Mouse (Mus musculus): ENCODE measurements around the gene 4921511M17Rik. TPM values are rescaled to one million over a fixed set of nuclear protein-coding genes. Genes with fewer than 3 reads are reported as not detected.
"Not testable (repeated sequence)": the region's sequence is repeated elsewhere in the genome, so short reads cannot be mapped to it uniquely, and the experiment has no call there.

4921511M17Rik gene
- polyA plus RNA-seq (2015; fragmentation: Nextera tagmentation; extraction: Ambion mirVana): not detected in 2 replicates

- H3K4me2 ChIP-seq; H3K4me3 ChIP-seq; H3K36me3 ChIP-seq; H3K9ac ChIP-seq; ATAC-seq (ENCODE audit: low read depth); H3K27me3 ChIP-seq; H3K27ac ChIP-seq (replicated peaks); H3K9me3 ChIP-seq; H3K4me1 ChIP-seq (replicated peaks): not testable (repeated sequence)
These were observed at the start of gene 4921511M17Rik for GRCm38 (mm10) chrX:154033727-154034126. 4921511M17Rik (minus strand) TSS chrX:154033827.

- H3K4me1 ChIP-seq (replicated peaks); ATAC-seq (ENCODE audit: low read depth); H3K27ac ChIP-seq (replicated peaks); H3K4me2 ChIP-seq; H3K36me3 ChIP-seq; H3K4me3 ChIP-seq; H3K9me3 ChIP-seq; H3K27me3 ChIP-seq; H3K9ac ChIP-seq: not testable (repeated sequence)
These were observed 21.3 kb upstream of the 4921511M17Rik start, which contains the start of gene Gm10057 for GRCm38 (mm10) chrX:154054939-154055338. Gm10057 (minus strand) TSS chrX:154055039.

GRCm38 (mm10) chrX:154012540-154012939 lies 21.1 kb downstream of the 4921511M17Rik start, which contains the start of gene Samt1:
Samt1 (minus strand) TSS chrX:154012640.
- H3K9ac ChIP-seq; H3K36me3 ChIP-seq; H3K4me1 ChIP-seq (replicated peaks); H3K4me3 ChIP-seq; ATAC-seq (ENCODE audit: low read depth); H3K9me3 ChIP-seq; H3K27me3 ChIP-seq; H3K4me2 ChIP-seq; H3K27ac ChIP-seq (replicated peaks): not testable (repeated sequence)

DNA sequence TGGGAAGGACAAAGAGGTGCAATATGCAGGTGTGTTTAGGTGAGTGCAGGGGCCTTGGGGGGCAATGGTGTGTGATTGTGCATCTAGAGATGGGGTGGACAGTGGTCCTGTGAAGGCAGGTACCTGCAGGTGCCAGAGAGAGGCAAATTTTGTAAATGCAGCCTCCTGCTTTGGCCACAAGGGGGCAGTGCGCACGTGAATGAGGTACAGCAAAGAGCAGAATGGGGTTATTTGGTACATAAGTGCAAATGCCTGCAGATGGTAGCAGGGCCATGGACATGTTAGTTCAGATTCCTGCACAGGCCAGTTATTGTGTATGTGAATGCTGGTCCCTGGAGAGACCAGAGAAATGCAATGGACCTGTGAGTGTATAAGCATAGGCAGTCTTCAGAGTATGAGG lies 56.7 kb downstream of the 4921511M17Rik start:
- not testable (repeated sequence) for H3K27ac ChIP-seq (replicated peaks); H3K4me1 ChIP-seq (replicated peaks); H3K9ac ChIP-seq; H3K4me2 ChIP-seq; H3K4me3 ChIP-seq; ATAC-seq (ENCODE audit: low read depth); H3K27me3 ChIP-seq; H3K36me3 ChIP-seq; H3K9me3 ChIP-seq
- no CpG with 5 or more reads among the region's 2 CpGs for WGBS

GRCm38 (mm10) chrX:153976467-153976866 lies 57.2 kb downstream of the 4921511M17Rik start:
- not testable (repeated sequence) for H3K4me3 ChIP-seq; H3K9me3 ChIP-seq; H3K4me1 ChIP-seq (replicated peaks); ATAC-seq (ENCODE audit: low read depth); H3K4me2 ChIP-seq; H3K27ac ChIP-seq (replicated peaks); H3K27me3 ChIP-seq; H3K36me3 ChIP-seq; H3K9ac ChIP-seq
- 28% methylated on average over 4 of the region's 4 CpGs for WGBS

DNA sequence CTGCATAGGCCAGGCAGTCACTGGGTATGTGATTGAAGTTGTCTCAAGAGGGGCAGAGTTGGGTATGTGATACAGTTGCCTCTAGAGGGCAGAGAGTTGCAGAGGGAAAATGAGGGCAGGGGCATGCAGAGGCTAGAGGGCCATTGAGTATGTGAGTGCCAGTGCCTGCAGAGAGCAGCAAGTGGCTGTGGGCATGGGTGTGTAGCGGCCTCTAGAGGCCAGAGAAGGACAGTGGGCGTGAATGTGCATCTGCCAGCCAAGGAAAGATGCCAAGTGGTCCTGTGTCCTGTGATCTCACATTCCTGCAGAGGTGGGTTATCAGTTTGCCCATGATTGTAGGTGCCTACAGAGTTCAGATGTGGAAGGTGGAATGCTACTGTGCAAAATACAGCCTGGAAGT lies 59.2 kb downstream of the 4921511M17Rik start:
- Histone ChIP-seq H3K4me1 (replicated peaks) (no peaks in the 10 kb centered on the region), H3K9ac (no peak overlapping the region), H3K4me3 (no peak overlapping the region), H3K4me2 (no peak overlapping the region), H3K27ac (replicated peaks) (no peak overlapping the region), H3K9me3 (no peaks in the 10 kb centered on the region), H3K36me3 (no peaks in the 10 kb centered on the region), H3K27me3 (no peaks in the 10 kb centered on the region)
- no peak for ATAC-seq (ENCODE audit: low read depth)
- 16% methylated on average over 2 of the region's 2 CpGs for WGBS

Other genes starting within 250 kb of the 4921511M17Rik start
- 14.4 and 16.8 TPM in 2 replicates for gene Spin2c, start 201.6 kb downstream of the 4921511M17Rik start, polyA plus RNA-seq (2015; fragmentation: Nextera tagmentation; extraction: Ambion mirVana)
- gene Samt1, start 21.2 kb downstream of the 4921511M17Rik start, polyA plus RNA-seq (2015; fragmentation: Nextera tagmentation; extraction: Ambion mirVana): not detected in 2 replicates
- gene Gm10057, start 21.2 kb upstream of the 4921511M17Rik start, polyA plus RNA-seq (2015; fragmentation: Nextera tagmentation; extraction: Ambion mirVana): not detected in 2 replicates
- not detected in 2 replicates for gene Gm15140, start 86.9 kb upstream of the 4921511M17Rik start, polyA plus RNA-seq (2015; fragmentation: Nextera tagmentation; extraction: Ambion mirVana)

All from neural tube, embryonic 13.5 days (tissue).